Mouse (Mus musculus): ENCODE results near the gene Tymp.

Tymp gene

GRCm38 (mm10) chr15:89374340-89374739 is 2.5 kb downstream of the Tymp start:
- in situ Hi-C loops (cut with MboI, MseI) = no loop called here

GRCm38 (mm10) chr15:89373762-89374248 is 3.0 kb downstream of the Tymp start, which contains the start of gene Sco2:
Gene Sco2, minus strand, starts transcription at chr15:89373846.
- in situ Hi-C loops (cut with MboI, MseI) = no loop called here

GRCm38 (mm10) chr15:89373027-89373761 is 3.6 kb downstream of the Tymp start:
- in situ Hi-C loops (cut with MboI, MseI) = no loop called here

- in situ Hi-C loops (cut with MboI, MseI) = no loop called here
Measured at GRCm38 (mm10) chr15:89372536-89372935, 4.3 kb downstream of the Tymp start.

- in situ Hi-C loops (cut with MboI, MseI) = no loop called here
Measured at GRCm38 (mm10) chr15:89372068-89372467, 4.8 kb downstream of the Tymp start.

- in situ Hi-C loops (cut with MboI, MseI) = no loop called here
Measured at GRCm38 (mm10) chr15:89365141-89365551, 11.7 kb downstream of the Tymp start.

- in situ Hi-C loops (cut with MboI, MseI) = no loop called here
Measured at GRCm38 (mm10) chr15:89363051-89363450, 13.8 kb downstream of the Tymp start.

- in situ Hi-C loops (cut with MboI, MseI) = no loop called here
Measured at GRCm38 (mm10) chr15:89358784-89359183, 18.1 kb downstream of the Tymp start.

GRCm38 (mm10) chr15:89356372-89356771 is 20.5 kb downstream of the Tymp start:
- in situ Hi-C loops (cut with MboI, MseI) = no loop called here

GRCm38 (mm10) chr15:89355241-89356187 is 21.3 kb downstream of the Tymp start, which contains the start of the genes Lmf2 and Ncaph2:
Gene Lmf2, minus strand, starts transcription at chr15:89355659.
Gene Ncaph2, plus strand, starts transcription at chr15:89355719.
- in situ Hi-C loops (cut with MboI, MseI) = no loop called here

- in situ Hi-C loops (cut with MboI, MseI) = no loop called here
Measured at GRCm38 (mm10) chr15:89354455-89354854, 22.4 kb downstream of the Tymp start.

GRCm38 (mm10) chr15:89353837-89354236 is 23.0 kb downstream of the Tymp start:
- in situ Hi-C loops (cut with MboI, MseI) = no loop called here

- in situ Hi-C loops (cut with MboI, MseI) = no loop called here
Measured at GRCm38 (mm10) chr15:89352795-89353194, 24.0 kb downstream of the Tymp start.

GRCm38 (mm10) chr15:89352054-89352453 is 24.8 kb downstream of the Tymp start:
- in situ Hi-C loops (cut with MboI, MseI) = no loop called here

GRCm38 (mm10) chr15:89351302-89351701 is 25.5 kb downstream of the Tymp start:
- in situ Hi-C loops (cut with MboI, MseI) = no loop called here

- in situ Hi-C loops (cut with MboI, MseI) = no loop called here
Measured at GRCm38 (mm10) chr15:89350447-89350846, 26.4 kb downstream of the Tymp start.

- in situ Hi-C loops (cut with MboI, MseI) = no loop called here
Measured at GRCm38 (mm10) chr15:89343325-89343724, 33.5 kb downstream of the Tymp start.

GRCm38 (mm10) chr15:89341678-89342077 is 35.2 kb downstream of the Tymp start:
- in situ Hi-C loops (cut with MboI, MseI) = no loop called here

- in situ Hi-C loops (cut with MboI, MseI) = no loop called here
Measured at GRCm38 (mm10) chr15:89340136-89340535, 36.7 kb downstream of the Tymp start.

- in situ Hi-C loops (cut with MboI, MseI) = no loop called here
Measured at GRCm38 (mm10) chr15:89339696-89340095, 37.1 kb downstream of the Tymp start.

GRCm38 (mm10) chr15:89336422-89336821 is 40.4 kb downstream of the Tymp start:
- in situ Hi-C loops (cut with MboI, MseI) = no loop called here

Measured in regulatory T cell (primary cell).